Mouse (Mus musculus) CH12.LX (cell line): ENCODE results near the gene Tns4.

Source experiments
- SMC3 ChIP-seq: IDR thresholded peaks from 2 replicates; pipeline ENCODE4 v1.6.1; 2011; ENCODE audit warnings: low read depth, low read length, improper control_type of control experiment
- TCF12 ChIP-seq: IDR thresholded peaks from 2 replicates; pipeline ENCODE4 v1.6.1; 2014; ENCODE audit warnings: low read depth, mild to moderate bottlenecking, inconsistent platforms, low read length, improper control_type of control experiment
- USF1 ChIP-seq: IDR thresholded peaks from 2 replicates; pipeline ENCODE4 v1.6.1; 2014; ENCODE audit warnings: low read depth, mild to moderate bottlenecking, inconsistent platforms, low read length, improper control_type of control experiment

GRCm38 (mm10) chr11:99063406-99064131, 25.5 kb downstream of the Tns4 start:
- TF ChIP-seq TCF12, result no peak
- TF ChIP-seq SMC3, result no peak
- TF ChIP-seq USF1, result no peak
